Mouse (Mus musculus) forebrain, postnatal 0 days (tissue): ENCODE results near the gene Nanog. TPM values are rescaled to one million over a fixed set of nuclear protein-coding genes. Genes with fewer than 3 reads are reported as not detected.

Experiments used
- ATAC-seq: fragments of 200-750 bp; cut with Nextera tagmentation; 2 replicates; pipeline ENCODE4 v1.8.0; 2017; ENCODE audit warnings: mild to moderate bottlenecking, moderate library complexity
- DNase-seq: peaks from one replicate; pipeline ENCODE4 v3.0.0-alpha.2; 2015
- H3K27ac ChIP-seq: fragments of 300-500 bp; sonication (generic); 2 replicates; pipeline ENCODE4 v1.5.1; 2014; ENCODE audit warnings: low read depth, mild to moderate bottlenecking, antibody characterized with exemption, low read length, moderate library complexity, mixed read lengths
- H3K27me3 ChIP-seq: fragments of 300-500 bp; sonication (generic); 2 replicates; pipeline ENCODE4 v1.6.1; 2014; ENCODE audit warnings: mild to moderate bottlenecking, low read length, mixed read lengths; ENCODE audit not compliant: insufficient read depth
- H3K36me3 ChIP-seq: fragments of 300-500 bp; sonication (generic); 2 replicates; pipeline ENCODE4 v1.6.1; 2014; ENCODE audit warnings: mild to moderate bottlenecking, moderate library complexity; ENCODE audit not compliant: insufficient read depth
- H3K4me1 ChIP-seq: fragments of 300-500 bp; sonication (generic); 2 replicates; pipeline ENCODE4 v1.6.1; 2014; ENCODE audit warnings: antibody characterized with exemption; ENCODE audit not compliant: insufficient read depth
- H3K4me2 ChIP-seq: fragments of 300-500 bp; sonication (generic); 2 replicates; pipeline ENCODE4 v1.6.1; 2014; ENCODE audit warnings: low read depth, mild to moderate bottlenecking, moderate library complexity
- H3K4me3 ChIP-seq: fragments of 300-500 bp; sonication (generic); 2 replicates; pipeline ENCODE4 v1.5.1; 2014; ENCODE audit warnings: low read depth, low read length, mixed read lengths
- H3K9ac ChIP-seq: fragments of 300-500 bp; sonication (generic); 2 replicates; pipeline ENCODE4 v1.6.1; 2014; ENCODE audit warnings: mild to moderate bottlenecking
- H3K9me3 ChIP-seq: fragments of 300-500 bp; sonication (generic); 2 replicates; pipeline ENCODE4 v1.6.1; 2016; ENCODE audit warnings: low read length
- CTCF ChIP-seq: sonication (generic); IDR thresholded peaks from 2 replicates; pipeline ENCODE4 v1.5.1; 2016; ENCODE audit warnings: antibody characterized with exemption, control low read depth, low read depth
- WGBS: fragments of 180-500 bp; shearing (Covaris S2); extraction: QIAGEN DNeasy Blood & Tissue Kit; methylation state at CpG from one replicate; pipeline ENCODE4 v1.1.7; 2014; 5-methylcytosine and 5-hydroxymethylcytosine counted together
- polyA plus RNA-seq: library from polyadenylated mRNA; unstranded; fragments of >200 nt; fragmentation: Nextera tagmentation; extraction: Ambion mirVana; gene quantifications from 2 replicates; pipeline ENCODE4 v1.2.1, GENCODE M21; 2015
- total RNA-seq: library from RNA; depleted of rRNA; stranded (reverse); fragments of >200 nt; gene quantifications from 2 replicates; pipeline ENCODE4 v1.2.3, GENCODE M21; 2014; rRNA removed

Gene Nanog
- not detected in 2 replicates for total RNA-seq
- 0.07 TPM in 1 of 2 replicates, not detected in the other for polyA plus RNA-seq

DNA sequence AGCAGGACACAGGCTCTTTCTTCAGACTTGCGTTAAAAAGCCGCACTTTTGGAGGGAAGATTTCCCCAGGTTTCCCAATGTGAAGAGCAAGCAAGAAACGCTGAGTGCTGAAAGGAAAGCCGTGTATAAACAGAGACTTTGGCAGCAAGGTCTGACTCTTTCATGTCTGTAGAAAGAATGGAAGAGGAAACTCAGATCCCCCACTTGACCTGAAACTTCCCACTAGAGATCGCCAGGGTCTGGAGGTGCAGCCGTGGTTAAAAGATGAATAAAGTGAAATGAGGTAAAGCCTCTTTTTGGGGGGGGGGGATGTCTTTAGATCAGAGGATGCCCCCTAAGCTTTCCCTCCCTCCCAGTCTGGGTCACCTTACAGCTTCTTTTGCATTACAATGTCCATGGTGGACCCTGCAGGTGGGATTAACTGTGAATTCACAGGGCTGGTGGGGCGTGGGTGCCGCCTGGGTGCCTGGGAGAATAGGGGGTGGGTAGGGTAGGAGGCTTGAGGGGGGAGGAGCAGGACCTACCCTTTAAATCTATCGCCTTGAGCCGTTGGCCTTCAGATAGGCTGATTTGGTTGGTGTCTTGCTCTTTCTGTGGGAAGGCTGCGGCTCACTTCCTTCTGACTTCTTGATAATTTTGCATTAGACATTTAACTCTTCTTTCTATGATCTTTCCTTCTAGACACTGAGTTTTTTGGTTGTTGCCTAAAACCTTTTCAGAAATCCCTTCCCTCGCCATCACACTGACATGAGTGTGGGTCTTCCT lies at the start of gene Nanog:
Gene Nanog (plus strand): TSS at position 454 of the 765 bp plus-strand sequence.
- ATAC-seq = no peak
- Histone ChIP-seq H3K9ac (no peak within 1 kb of the TSS), H3K9me3 (no peaks in the 10 kb centered on the region), H3K27me3 (no peaks in the 10 kb centered on the region), H3K36me3 (no peaks in the 10 kb centered on the region), H3K4me3 (no peak within 1 kb of the TSS), H3K4me1 (no peaks in the 10 kb centered on the region), H3K27ac (no peak within 1 kb of the TSS), H3K4me2 (no peak within 1 kb of the TSS)
- 28% methylated on average over 12 of the region's 12 CpGs for WGBS
- no peak for TF ChIP-seq CTCF
- no peak for DNase-seq

DNA sequence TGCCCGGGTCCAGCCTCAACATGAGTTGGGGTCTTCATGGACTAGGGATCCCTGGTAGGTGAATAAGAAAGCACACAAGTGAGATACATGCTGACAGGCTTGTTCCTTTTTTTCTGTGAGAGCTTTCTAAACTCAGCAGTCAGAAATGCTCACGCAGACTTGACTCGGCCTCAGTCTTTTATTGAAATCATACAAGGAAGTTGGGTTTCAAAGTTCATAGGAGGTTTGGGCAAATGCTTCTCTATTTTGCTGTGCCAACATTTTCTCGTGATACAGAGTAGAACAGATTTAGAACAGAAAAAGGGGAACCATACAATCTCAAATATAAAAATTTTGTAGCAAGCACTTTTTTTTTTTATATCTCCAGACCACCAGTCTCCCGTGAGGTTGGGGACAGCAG lies 49.7 kb upstream of the Nanog start:
- Histone ChIP-seq H3K27ac (no peak overlapping the region), H3K9me3 (no peaks in the 10 kb centered on the region), H3K4me2 (no peak overlapping the region), H3K4me1 (no peaks in the 10 kb centered on the region), H3K36me3 (no peaks in the 10 kb centered on the region), H3K4me3 (no peak overlapping the region), H3K27me3 (no peaks in the 10 kb centered on the region; the same call in 1 of the 2 replicates), H3K9ac (no peak overlapping the region)
- TF ChIP-seq CTCF = no peak
- no peak for DNase-seq
- WGBS = 81% methylated on average over 5 of the region's 5 CpGs
- ATAC-seq = no peak

DNA sequence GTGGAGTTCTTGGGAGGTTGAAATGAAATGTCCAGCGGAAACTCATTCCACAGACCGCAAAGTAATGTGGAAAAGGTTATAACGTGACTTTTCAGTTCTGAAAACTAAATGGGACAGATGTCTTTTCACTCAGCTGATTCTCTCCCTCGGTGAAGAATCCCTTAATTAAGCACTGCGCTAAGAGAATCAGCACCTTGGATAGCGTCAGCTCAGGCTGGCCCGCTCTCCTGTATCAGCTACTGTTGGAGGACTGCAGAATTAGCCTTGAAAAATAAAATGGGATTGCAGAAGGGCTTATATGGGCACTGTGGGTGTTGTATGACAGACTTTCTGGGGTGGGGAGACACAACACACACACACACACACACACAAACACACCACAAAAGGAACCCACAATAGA lies 47.7 kb upstream of the Nanog start:
- ATAC-seq (no peak), DNase-seq (no peak)
- 20% methylated on average over 7 of the region's 7 CpGs for WGBS

DNA sequence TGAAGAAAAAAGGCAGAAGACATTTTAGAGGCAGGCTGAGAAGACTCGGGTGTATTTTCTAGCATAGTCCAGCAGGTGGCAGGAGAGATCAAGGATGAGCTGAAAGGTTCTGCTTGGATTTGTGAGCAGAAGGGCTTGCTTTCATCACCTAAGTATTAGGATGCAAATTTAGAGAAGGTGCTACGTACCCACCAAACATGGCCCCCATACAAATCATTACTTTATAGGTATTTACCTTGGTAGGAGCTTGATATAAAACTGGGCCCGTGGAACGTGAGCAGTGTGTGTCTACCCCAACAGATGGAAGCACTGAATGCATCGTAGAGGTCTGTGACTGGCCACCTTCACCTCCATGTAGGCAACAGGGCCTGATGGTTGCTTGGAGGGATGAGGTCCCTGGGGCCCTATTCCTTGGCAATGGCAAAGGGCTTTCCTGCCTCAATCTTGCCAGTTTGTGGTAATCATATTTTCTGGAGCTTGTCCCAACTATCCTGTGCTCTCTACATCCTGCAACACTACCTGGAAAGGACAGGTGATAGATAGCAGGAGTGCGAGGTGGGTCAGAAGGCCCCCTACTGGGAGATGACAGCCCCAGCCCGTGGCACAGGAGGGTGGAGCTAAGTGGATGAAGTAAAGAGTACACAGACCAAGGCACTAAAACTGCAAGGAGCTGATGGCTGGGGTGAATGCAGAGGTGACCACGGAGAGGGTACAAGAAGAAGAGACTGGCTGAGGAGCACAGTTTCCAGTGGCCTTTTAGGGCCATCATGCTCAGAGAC lies 46.5 kb upstream of the Nanog start:
- H3K4me1 ChIP-seq = no peaks in the 10 kb centered on the region
- TF ChIP-seq CTCF = peak; percentile 84
- WGBS = 42% methylated on average over 8 of the region's 8 CpGs
- no peak overlapping the region for H3K4me2 ChIP-seq
- no peak overlapping the region for H3K9ac ChIP-seq
- ATAC-seq = peak; percentile 77
- H3K36me3 ChIP-seq = no peaks in the 10 kb centered on the region
- DNase-seq = peak; percentile 87
- no peak overlapping the region for H3K4me3 ChIP-seq
- H3K9me3 ChIP-seq = no peaks in the 10 kb centered on the region
- H3K27me3 ChIP-seq = no peaks in the 10 kb centered on the region; the same call in 1 of the 2 replicates
- H3K27ac ChIP-seq = no peak overlapping the region

More for the DNA sequence above, 47.7 kb upstream of the Nanog start:
- Histone ChIP-seq H3K27ac (no peak overlapping the region), H3K9me3 (no peaks in the 10 kb centered on the region), H3K27me3 (no peaks in the 10 kb centered on the region; the same call in 1 of the 2 replicates), H3K4me3 (no peak overlapping the region), H3K4me1 (no peaks in the 10 kb centered on the region), H3K4me2 (no peak overlapping the region), H3K36me3 (no peaks in the 10 kb centered on the region), H3K9ac (no peak overlapping the region)
- TF ChIP-seq CTCF = no peak

DNA sequence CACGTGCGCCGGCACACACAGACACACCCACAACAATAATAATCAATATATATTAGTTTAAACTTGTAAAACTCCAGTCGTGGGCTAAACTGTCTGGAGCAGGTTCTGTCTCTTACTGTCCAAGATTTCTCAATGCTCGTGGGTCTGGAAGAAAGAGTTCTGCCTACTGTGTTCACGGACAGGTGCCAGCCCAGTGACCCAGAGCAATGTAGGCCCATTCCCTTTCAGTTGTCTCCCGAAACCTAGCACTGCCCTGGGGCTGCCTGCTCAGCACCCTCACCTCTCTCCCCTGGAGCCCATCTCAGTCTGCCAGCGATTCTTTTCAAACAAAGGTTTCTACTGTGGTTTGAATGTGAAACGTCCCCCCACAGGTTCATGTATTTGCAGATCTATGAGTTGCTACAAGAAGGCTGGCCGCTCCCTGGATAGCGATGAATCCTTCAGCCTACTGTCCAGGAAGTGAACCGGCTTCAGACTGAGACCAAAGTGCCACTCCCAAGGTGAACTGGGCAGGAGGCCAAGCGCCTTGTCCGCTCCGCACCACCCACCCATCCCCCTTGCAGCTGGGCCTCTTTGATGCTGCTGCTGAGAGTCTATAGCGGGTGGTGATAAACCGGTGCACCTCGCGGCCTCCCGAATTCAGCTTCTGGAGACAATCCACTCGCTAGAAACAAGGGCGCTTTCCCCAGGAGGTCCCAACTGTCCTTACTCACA lies 44.6 kb upstream of the Nanog start:
- Histone ChIP-seq H3K9ac (no peak overlapping the region), H3K36me3 (no peaks in the 10 kb centered on the region), H3K4me2 (no peak overlapping the region), H3K4me1 (no peaks in the 10 kb centered on the region), H3K4me3 (no peak overlapping the region), H3K27ac (no peak overlapping the region), H3K9me3 (no peaks in the 10 kb centered on the region), H3K27me3 (no peaks in the 10 kb centered on the region; the same call in 1 of the 2 replicates)
- no peak for DNase-seq
- 34% methylated on average over 22 of the region's 22 CpGs for WGBS
- TF ChIP-seq CTCF = no peak
- no peak for ATAC-seq

DNA sequence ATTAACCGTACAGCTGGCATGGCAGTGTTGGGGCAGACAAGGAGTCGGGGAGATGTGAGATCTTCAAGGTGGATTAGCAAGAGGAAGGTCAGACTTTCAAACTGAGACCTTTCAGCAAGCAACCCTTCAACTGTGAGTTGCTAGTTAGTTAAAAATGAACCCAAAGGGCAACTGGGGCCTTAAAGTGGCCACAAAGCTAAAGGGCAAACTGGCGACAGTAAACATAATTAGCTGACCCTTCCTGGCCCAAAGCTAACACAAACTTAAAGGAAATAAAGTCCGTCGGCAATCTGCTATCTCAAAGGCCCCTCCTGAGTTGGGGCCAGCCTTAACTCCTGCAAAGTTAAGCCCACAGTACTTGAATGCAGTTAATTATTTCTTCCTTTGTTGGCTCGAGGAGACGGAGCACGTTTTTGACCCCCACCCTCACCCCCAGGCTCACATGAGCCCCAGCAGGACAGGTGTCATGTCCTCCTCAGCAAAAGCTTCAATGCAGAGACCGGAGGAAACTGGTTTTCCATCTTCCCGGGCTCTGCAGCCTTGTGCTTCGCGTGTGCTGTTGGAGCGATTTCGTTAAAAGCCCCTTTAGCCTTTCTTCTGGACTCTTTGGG lies 43.6 kb upstream of the Nanog start:
- Histone ChIP-seq H3K9ac (no peak overlapping the region), H3K27ac (no peak overlapping the region), H3K4me3 (no peak overlapping the region), H3K36me3 (no peaks in the 10 kb centered on the region), H3K4me2 (no peak overlapping the region), H3K4me1 (no peaks in the 10 kb centered on the region), H3K9me3 (no peaks in the 10 kb centered on the region), H3K27me3 (no peaks in the 10 kb centered on the region; the same call in 1 of the 2 replicates)
- WGBS = 33% methylated on average over 14 of the region's 14 CpGs
- ATAC-seq = no peak
- no peak for TF ChIP-seq CTCF
- DNase-seq = no peak
